Mouse (Mus musculus): ENCODE data around the gene Vmn1r183.
A peak's percentile ranks its signal among the peaks of the same experiment; 100 is the strongest.
"Not testable (repeated sequence)": the region's sequence is repeated elsewhere in the genome, so short reads cannot be mapped to it uniquely, and the experiment has no call there.

Vmn1r183 gene

DNA sequence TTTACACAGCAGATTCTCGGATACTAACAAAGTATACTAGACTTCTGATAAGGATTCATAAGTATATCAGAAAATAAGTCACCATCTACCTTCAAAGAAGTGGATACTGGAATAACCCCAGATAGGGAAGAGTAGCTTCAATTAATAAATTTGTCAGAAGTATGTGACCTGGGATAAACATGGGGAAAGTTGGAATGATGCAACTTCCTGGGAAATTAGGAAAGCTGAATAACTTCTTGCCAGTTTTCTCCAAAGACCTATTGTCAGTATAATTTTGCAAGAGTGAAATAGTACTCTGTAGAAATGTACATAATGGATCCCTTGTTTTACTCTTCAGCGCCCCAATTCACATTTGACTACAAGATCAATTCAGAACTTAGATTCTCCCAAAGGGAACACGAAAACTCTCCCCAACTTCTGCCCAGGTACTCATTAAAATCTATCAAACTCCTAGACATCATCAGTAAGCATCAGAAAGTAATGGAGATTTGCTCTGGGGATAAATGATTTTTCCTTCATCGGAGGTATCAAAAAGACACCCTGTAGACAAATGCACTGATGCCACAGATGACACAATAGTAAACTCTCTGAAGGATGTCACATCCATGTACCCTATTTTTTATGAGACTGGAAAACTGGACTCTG is at the start of gene Vmn1r183:
TSS of gene Vmn1r183 (plus strand) at position 595 of the 645 bp plus-strand sequence.
- peak; percentile 19 for DNase-seq (ENCODE audit: low read depth, low spot score)

DNA sequence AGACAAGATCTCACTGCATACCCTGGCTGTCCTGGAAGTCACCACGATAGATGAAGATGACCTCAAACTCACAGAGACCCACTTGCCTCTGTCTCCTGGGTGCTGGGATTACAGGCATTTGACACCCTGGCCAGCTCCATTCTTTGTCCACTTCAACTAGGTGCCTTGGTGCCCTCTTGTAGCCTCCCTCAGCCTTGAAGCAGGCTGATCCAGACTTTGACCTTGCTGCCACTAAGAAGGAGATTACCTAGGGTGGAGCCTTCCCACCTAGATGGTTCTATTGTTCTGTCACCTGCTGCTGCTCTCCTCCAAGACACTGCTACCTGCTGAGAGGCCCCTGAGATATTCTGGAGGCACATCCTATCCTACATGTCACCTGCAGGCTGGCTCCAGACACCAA is 21.4 kb downstream of the Vmn1r183 start:
- not testable (repeated sequence) for DNase-seq (ENCODE audit: low read depth, low spot score)

DNA sequence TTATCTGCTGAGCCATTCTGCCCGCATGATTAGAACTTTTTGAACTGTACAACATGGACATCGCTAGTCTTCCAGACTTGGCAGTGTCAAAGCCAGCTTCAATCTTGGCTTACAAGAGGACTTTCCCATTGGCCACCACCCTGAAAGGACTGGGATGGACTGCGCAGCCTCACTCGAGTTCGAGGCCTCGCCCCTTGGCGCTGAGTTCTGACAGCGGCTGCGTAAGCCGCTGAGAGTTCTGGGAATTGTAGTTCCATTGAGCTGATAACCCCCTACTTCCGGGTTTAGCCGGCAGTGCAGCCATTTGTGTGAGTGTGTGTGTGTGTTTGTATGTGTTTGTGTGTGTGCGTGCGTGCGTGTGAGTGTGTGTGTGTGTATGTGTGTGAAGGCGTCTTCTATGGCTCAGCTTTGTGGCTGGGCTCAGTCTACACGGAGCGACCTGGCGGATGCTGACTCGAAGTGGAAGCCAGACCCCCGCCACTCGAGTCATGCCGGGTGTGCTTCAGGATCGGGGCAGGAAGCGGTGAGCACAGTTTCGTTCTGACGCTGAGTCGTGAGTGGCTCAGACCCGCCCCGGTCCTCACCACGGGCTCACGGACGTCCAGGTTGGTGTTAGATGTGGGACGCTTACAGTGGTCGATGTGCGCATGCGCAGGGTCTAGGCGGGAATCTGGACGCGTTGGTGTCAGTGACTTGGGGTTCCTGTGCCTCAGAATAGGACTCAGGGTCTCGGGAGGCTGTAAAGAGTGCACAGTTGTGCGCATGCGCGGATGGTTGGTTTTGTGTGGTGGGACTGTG is 28.8 kb downstream of the Vmn1r183 start, which contains the start of gene Zfp180:
TSS of gene Zfp180 (plus strand) at position 291 of the 798 bp plus-strand sequence.
- peak; percentile 97 for DNase-seq (ENCODE audit: low read depth, low spot score)

DNA sequence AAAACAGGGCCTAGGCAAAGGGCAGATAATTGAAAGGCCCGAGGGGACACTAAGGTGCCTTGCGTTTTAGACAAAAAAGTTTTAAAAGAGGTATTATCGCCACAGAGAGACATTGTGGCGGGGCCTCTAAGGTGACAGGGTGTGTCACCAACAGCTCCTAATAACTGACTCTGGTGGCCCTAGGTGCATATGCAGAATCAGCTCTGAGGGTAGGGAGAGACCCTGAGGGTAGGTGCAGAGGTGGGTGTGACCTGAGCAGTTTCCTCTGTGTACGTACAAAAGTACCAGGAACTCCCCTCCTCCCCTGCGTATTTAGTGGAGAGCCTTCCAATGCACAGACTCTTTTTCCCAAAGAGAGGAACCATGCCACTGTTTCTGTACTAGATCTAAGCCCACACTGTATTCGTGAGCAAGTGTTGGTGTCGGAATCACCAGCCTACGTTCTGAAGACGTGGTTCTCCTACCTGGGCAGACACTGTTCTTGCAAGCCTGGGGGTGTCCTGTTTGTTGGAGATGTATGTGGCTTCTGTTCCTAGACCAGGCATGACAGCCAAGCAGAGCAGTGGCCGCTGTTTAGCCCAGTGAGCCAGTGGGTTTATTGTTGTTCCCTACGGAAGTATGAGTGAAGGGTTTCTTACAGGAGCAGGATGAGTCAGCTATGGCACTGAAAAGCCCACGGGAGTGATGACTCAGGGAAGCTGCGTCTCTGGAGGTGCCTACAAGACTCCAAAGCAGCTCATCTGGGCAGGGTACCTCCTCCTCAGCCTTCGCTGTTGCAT is 29.6 kb downstream of the Vmn1r183 start:
- DNase-seq (ENCODE audit: low read depth, low spot score), result peak; percentile 85

DNA sequence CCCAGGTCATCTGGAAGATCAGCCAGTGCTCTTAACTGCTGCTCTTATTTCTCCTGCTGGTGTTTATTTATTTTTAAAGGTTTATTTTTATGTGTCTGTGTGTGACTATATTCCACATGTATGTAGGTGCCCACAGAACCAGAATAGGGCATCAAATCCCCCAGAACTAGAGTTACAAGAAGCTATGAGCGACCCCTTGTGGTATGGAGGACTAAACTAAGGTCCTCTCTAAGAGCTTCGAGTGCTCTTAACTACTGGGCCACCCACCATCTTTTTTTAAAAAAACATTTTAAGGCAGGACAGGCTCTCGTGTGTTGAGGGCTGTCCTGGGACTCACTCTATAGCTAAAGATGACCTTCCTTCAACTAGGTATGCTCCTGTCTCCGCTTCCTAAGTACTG is 33.8 kb downstream of the Vmn1r183 start:
- DNase-seq (ENCODE audit: low read depth, low spot score), result no peak

DNA sequence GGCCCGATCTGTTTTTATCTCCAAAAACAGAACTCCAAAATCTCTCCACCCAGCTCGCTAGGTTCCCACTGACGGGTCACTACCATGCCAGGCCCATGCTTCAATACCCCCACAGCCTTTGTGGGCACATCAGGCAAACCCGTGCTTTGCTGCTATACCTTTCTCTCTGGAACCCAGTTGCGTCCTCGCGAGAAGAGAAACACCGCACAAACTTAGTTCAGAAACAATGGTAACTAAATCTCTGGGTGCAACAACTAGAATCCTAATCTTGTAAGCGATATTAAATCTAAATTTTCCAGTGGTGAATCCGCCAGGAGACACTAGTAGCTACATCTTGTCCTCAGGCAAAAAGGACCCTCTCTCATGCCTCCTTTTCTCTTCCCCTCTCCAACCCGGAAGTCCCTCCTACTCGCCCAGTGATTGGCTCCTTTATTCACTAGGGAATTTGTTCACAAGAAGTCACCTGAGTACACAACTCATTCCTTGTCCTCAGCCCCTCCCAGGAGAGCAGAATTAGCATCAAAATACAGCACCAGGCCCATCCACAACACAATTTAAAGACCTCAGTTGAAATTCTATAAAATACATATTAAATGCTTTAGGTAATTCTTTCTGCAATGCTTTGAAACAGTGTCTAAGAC is 34.6 kb downstream of the Vmn1r183 start:
- no peak for DNase-seq (ENCODE audit: low read depth, low spot score)

DNA sequence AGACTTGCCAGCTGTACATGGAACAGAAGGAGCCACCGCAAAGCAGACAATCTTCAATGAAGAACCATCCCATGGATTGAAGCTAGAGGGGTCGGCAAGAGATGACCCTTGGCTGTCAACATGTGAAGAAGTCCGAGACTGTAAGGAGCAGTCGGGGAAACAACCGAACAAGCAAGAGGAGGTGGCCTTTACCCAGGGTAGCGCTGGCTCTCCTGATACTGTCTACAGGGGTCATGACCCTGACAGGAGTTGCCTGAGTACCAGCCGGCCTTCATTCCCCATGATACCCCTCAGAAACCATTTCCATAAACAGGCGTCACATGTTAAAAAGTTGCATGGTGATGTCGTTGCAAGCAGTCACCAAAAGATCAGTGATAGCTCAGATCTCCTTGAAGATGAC is 51.3 kb downstream of the Vmn1r183 start:
- no peak for DNase-seq (ENCODE audit: low read depth, low spot score)

DNA sequence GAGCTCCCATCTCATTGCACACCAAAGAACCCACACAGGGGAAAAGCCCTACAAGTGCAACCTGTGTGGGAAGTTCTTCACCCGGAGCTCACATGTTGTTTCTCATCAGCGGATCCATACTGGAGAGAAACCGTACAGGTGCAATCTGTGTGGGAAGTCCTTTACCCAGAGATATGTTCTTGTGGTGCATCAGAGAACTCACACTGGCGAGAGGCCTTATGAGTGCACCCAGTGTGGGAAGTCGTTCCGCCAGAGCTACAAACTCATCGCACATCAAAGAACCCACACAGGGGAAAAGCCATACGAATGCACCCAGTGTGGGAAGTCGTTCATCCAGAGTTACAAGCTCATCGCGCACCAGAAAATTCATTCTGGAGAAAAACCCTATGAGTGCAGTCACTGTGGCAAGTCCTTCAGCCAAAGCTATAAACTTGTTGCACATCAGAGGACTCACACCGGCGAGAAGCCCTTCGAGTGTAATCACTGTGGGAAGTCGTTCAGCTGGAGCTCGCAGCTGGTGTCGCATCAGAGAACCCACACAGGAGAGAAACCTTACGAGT is 52.2 kb downstream of the Vmn1r183 start:
- DNase-seq (ENCODE audit: low read depth, low spot score), result no peak

DNA sequence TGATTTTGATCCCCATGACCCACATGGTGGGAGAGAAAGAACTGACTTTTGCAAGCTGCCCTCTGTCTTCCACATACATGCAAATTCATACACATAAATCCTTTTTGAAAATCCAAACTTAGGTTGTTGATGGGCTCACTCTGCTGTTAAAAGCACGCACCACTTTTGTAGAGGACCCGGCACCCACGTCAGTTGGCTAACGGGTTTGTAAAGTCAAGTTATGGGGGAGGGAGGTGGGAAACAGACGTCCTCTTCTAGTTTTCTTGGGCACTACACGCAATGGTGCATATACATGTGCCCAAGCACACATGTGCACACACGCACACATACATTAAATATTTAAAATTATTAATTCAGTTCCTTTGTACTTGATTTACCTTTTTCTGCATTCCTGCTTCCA is 57.8 kb downstream of the Vmn1r183 start:
- no peak for DNase-seq (ENCODE audit: low read depth, low spot score)

DNA sequence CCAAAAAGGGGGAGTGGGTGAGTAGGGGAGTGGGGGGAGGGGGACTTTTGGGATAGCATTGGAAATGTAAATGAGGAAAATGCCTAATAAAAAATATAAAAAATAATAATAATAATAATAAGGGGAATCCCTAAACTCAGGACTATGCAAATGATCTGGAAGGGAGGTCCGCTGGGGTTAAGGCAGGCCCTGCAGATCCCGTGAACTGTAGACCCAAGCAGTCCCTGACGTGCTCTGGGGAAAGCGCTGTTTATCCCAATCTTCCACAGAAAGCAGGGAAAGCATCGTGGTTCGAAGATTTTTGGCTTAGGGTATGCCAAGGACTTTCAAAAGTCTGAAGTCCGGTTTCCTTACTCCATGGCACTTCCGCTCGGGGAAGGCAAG is 58.7 kb downstream of the Vmn1r183 start:
- no peak for DNase-seq (ENCODE audit: low read depth, low spot score)

DNA sequence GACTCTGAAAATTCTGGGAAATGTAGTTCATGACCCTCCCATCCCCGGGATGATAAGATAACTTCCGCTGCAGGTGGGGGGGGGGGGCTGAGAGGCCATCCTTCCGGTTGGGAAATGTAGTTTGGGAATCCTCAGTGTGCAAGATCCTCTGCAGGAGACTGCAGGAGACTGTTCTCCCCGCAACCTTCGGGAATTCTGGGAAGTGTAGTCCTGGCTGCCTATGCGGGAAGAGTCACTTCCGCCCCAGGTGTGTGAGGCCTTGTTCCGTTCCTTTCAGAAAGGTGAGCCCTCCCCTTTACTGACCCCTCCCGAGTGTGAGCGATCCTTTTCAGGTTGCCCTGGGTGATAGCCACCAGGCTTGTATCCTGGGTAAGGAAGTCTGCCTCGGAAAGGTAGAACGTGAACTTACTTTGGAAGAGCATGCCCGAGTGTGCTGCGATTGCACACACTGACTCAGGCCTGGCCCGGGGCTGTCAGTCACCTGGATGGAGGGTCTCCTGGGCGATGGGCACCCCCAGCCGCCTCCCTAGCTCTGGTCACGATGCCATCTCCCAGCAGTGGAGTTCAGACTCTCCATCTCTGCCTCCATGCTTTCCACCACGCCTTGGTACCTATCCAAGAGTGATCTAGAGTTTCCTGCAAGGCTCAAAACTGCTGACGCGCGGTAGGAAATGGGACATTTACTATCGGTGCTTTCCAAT is 59.3 kb downstream of the Vmn1r183 start, which contains the start of gene Zfp112:
TSS of gene Zfp112 (plus strand) at position 159 of the 701 bp plus-strand sequence.
- peak; percentile 91 for DNase-seq (ENCODE audit: low read depth, low spot score)

DNA sequence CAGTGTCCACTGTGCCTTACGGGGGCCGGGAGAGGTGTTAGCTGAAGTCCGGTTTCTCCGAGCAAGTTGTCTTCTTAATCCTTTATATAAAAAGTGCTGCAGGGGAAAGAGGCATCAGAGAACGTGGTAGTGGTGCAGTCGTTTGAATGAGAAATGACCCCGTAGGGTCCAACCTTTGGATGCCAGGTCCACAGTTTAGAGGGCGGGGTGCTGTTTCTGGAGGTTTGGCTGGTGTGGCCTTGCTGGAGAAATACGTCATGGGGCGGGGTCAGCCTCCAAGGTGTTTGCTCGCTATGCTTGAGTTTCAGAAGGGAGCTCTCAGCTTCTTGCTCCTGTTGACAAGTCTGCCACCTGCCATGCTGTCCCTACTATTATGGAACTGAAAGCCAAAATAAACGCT is 59.9 kb downstream of the Vmn1r183 start:
- DNase-seq (ENCODE audit: low read depth, low spot score), result peak; percentile 79
